Mouse (Mus musculus): ENCODE data around the gene Uggt2.

Gene Uggt2

DNA sequence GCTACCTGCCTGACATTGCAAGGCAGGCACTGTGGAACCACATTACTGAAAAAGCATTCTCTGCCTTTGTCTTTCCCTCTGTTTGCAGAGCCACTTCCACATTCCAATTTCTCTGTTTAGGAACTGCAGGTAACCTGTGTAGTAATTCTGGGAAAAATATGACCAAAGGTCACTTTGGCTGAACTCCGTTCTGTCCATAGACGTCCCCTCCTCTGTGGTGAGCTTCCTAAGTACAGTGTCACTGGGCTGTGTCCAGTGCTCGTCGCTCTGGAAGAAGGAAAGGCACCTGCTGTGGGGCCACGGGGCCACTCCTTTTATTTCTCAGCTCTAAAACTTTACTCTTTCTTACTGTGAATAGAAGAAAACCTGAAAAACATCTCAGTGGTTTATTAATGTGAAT, 118.9 kb downstream of the Uggt2 start:
- DNase-seq = no peak

DNA sequence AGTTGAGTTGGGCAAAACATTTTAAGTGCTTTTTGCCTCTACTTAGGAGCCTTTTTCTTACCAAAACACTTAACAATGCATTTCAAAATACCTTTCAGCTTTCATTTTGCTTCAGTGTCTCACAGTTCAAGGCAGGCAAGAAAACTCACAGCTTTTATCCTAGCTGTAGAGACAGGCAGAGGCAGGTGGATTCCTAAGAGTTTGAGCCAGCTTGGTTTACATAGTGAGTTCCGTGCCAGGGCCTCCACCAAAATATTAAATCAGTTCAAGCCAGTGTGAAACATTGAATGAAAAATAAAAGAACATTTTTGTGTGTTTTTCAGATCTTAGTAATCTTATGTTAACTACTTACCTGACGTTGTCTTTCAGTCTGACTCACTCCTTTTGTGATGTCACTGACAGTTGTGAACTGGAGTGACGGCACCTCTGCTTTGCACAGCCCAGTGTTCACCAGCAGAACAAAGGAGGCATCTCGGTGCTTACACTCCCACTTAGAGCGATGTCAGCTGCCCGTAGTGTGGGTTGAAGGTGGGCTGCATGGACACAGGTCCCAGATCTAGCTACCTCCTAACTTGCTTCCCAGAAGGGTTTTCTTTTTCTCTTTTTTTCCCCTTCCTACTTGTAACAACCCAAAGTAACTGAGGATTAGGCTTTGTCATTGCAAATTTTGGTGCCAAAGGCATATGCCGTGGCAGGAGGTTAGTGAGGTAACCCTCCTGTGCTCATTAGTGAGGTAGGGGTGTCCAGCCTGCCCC, 119.5 kb downstream of the Uggt2 start:
- DNase-seq = no peak

DNA sequence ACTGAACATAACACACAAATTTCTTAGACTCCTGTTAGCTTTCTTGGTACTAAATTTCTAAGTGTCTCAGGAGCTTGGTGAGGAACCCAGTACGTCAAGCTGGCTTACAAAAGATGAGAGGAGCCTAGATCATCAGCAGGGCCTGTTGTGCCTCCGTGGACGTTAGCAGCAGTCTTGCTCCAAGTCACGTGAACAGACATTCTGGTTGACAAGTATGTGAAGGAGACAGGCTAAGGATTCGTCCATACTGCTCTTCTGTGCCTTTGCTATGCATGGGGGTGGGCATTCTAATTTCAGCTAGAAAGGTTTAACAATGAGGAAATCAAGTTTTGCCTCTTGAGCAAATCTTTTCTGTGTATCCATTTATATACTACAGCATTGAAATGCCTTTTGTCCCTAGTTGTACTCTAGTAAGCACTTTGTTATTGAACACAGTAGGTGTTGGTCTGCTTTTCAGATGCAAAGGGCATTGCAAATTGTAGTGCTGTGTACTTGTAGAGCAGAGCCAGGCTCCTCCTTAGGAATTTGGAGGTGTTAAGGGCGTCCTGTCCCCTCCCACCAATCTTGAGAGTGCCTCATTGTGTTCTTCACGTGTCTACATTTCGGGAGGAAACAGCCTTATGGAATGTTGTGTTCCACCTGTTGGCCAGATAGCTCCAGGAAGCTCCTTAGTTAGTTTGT, 122.0 kb downstream of the Uggt2 start:
- DNase-seq = no peak

DNA sequence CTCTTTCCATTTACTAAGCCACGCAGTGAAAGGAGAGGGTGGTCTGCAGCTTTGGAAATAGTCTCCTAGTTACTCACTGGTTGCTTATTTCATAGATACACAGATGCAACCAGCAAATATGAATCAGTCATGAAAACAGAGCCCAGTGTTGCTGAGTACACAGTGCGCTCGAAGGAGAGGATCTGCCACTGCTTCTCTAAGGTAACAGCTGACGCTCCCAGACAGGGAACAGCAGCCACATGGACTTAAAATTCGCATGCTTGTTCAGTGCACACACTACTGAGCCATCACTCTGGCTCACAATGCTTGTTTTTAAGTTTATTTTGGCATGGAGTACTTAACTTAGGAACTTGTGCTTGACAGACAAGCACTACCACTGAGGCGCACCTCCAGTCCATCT, 127.0 kb downstream of the Uggt2 start:
- no peak for DNase-seq

DNA sequence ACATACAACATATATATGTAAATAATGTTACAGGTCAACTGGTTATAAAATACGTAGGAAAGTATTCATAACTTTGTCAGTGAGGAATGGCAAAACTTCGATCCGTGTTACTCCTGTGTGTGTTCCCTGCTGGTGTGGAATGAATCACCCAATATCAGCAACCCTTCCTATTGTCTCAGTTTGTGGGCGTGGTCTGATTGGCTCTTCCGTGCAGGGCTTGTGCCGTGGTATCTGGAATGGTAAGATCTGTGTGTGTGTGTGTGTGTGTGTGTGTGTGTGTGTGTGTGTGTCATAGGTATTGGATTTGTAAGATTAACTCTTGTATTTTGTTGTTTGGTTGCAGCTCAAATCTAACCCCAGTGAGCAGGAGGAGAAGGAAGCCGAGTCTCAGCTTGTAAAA, 131.6 kb downstream of the Uggt2 start:
- no peak for DNase-seq

DNA sequence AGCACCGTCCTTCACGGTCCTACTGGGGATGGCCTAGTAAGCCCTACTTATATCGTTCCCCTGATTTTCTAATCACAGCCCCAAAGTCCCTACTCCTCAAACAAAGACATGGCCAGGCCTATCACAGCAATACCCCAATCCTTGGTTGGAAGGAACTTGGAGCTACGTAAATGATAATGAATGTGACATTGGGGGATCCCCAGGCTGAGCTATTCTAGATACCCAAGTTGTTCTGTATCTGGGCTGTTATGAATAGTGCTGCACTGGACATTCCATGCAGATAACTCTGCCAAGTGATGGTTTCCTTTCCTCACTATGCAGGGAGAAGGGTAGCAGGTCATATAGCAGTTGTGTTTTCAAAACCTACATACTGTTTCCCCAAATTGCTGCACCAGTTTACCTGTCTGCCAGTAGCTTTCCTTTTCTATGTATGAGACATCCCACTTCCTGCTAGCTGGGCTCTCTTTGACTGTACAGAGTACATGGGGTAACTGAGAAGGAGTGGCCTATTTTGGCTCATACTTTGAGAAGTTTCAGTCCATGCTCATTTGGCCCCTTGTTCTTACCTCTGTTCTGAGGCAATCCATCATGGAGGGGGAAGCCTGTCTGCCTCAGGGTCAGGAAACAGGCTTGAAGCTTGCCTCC, 133.8 kb downstream of the Uggt2 start:
- no peak for DNase-seq

DNA sequence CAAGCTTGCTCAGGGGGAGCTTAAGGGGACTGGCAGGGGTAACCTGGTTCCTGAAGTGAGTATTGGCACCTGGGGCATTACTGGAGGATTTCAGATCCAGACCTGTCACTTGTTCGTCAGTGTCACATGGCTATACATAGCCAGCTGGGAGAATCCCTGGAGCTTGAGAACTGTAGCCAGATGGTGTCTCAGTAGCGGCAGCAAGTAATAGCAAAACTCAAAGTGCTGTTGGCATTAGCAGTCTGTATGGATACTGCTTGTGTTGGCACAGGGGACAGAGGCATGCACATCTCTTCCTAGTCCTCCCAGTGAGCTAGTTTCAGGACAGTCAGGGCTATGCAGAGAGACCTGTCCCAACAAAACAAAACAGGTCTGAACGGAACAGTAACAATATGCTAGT, 141.2 kb downstream of the Uggt2 start:
- no peak for DNase-seq

DNA sequence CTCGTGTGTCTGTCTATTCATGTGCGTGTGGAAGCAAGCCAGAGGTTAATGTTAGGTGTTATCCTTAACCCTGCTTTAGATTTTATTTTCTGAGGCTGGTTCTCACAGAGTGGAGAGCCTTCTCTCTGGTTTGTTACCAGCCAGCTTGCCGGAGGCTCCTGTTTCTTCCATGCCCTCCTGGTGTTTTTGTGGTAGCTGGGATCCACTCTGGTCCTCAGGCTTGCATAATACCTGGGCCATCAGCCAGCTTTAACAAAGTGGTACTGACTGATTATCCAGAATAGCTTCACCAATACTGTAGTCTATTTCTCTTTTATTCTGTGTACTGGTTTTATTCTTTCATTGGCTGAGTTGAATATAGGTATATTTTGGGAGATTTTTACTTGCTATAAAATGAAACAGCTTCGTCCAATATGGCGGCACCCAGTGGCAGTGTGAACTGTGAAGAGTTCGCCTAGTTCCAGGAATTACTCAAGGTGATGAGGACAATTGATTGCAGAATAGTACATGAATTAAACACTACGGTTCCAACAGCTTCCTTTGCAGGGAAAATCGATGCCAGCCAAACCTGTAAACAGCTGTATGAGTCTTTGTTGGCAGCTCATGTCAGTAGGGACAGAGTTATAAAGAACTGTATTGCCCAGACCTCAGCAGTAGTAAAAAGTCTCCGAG, 147.2 kb downstream of the Uggt2 start:
- no peak for DNase-seq

DNA sequence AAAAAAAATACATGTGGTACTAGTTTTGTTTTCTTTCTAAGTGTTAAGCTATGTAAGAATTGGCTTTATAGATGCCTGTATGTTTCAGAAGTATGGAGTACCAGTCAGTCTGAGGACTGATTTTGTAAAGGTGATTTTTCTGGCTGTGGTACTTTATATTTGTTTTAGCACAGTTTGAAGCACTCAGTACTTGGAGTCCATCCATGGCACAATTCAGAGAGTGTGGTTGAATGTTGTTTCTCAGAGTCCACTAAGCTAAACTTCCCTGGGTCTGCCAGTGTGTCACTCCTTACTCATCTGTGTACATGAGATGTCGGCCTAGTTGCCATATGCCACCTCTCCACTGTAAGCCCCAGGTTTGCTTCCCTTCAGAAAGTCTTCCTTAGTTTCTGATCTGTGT, 150.4 kb downstream of the Uggt2 start:
- DNase-seq = no peak

DNA sequence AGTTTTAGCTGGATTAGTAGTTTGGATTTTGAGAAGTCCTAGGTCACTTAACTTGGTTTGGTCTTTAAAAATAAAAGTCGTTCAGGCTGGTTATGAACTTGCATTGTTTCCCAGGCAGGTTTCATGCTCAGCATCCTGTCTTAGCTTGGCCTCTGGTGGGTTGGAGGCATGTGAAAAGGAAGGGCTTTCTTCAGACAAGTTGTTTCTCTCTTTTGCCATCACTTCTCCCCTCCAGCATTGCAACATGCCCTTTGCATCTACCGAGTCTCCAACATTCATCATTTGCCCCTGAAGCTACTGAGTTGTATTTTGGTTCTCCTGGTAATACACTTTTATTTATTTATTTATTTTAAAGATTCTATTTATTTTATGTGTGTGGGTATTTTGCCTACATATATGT, 154.5 kb downstream of the Uggt2 start:
- DNase-seq = no peak

DNA sequence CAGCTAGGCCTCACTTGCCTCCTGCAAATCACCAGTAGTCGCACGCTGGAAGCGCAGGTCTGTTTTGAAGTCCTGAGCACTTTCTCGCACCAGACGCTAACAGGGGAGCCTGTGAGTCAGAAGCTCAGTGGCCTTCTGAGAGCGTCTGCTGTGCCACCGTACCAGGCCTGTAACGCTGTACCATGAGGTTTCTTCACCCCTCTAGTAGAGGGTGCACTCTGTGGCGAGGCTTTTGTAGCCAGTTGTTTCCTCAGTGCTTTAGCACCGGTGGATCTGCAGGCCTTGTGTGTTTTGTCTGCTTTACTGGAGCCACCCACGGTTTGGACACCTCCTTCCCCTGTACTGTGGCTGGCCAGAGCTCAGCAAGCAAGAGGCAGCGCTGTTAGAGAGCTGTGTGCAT, 157.2 kb downstream of the Uggt2 start:
- no peak for DNase-seq

DNA sequence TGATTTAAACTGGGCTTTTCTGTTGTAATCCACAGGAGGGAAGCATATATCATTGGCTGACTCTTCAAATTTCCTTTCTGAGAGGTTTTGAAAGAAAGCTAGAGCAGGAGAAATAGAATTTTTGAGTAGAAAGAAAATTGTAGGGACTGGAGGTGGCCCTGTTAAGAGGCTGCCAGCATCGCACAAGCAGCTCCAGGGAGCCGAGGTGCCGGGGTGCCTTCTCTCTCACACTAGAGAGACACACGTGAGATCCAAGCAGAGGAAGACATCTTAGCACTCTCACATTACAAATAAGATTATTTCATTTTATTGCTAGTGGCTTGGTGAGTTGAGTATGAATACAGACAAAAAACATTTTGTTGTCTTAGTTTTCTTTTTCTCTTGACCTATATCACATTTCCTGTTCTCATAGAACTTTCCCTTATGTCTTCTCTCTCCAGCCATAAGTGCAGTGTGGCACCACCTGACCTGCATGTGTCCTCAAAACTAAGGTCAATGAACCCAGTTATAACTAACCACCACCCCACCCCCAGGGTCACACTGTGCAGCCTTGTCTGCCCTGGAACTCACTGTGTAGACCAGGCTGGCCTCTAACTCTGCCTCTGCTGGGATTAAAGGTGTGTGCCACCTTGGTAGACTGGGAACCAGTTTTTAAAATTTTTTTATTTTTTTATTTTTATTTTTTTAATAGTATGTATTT, 158.3 kb downstream of the Uggt2 start:
- DNase-seq = no peak

DNA sequence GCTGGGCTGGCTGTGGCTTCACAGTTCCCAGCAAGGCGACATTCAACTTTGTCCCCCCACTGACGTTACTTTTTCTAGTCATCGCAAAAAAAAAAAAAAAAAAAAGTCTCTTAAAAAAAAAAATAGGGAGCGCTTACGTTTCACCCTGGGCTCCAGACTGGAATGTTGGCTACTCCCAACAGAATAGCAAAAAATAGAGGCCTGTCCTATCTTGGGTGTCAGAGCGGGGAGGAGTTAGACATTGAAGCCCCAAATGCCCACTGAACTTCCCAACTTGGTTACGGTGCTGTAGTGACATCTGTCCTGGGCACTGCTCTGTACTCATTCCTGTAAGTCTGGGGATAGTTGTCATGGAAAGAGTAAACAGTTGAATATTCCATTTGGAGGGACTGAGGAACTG, 160.7 kb downstream of the Uggt2 start:
- DNase-seq = no peak

DNA sequence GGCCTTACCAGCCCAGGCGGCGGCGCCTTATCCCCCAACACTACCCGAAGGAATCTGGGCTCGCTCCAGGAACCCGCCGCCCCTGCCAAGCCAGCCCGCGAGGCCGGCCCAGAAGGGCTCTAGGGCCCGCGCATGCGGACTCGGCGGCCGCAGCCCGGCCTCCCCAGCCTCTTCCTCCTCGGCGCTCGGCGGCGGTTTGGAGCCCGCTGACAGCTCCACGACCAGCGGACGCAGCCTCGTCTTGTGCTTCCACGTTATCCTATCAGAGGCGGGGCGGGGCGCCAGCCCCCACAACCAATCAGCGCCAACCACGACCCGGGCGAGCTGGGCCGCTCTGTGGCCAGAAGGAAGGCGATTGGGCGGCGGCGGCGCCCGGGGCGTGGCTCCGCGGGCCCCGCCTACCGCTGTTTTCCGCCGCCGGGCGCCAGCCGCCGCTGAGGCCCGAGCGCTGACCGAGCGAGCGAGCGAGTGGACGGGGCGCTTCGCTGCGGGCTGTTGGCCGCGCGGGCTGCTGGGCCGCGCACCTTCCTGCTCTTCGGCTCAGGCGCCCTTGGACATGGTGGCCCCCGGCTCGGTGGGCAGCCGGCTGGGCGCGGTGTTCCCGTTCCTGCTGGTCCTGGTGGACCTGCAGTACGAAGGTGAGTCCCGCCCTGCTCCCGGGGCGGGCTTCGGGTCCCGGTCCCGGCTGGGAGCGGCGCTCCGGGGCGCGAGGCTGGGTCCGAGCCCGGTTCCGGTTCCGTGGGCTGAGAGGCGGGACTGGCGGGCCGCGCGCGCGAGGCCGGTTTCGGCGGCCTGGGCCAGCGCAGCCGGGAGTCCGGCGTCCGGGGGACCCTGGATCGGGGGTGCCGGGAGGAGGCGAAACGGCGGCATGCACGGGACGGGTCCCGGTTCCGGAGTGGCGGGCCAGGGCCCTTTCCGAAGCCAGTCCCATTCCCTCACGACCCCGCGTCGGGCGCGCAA, 161.4 kb downstream of the Uggt2 start, which contains the start of gene Dnajc3:
Gene Dnajc3 (plus strand): TSS at position 444 of the 960 bp plus-strand sequence.
- DNase-seq = peak; percentile 99

DNA sequence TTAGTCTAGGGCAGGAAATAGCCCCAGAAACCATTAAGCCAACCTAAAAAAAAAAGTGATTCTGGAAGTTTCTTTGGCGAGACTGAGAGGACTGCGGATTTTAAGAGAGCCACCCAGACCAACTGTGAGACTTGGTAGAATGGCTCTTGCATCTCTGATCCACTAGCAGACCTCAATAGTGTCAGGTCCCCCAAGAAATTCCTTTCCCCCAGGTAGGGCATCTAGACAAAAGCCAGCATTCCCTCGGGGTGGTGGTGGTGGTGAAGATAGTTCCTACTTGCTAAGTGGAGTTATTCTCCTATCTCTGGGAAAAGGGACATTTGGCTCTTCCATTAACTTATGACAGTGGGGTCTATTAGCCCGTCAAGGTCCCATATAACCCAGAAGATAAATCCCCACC, 162.3 kb downstream of the Uggt2 start:
- DNase-seq = no peak

DNA sequence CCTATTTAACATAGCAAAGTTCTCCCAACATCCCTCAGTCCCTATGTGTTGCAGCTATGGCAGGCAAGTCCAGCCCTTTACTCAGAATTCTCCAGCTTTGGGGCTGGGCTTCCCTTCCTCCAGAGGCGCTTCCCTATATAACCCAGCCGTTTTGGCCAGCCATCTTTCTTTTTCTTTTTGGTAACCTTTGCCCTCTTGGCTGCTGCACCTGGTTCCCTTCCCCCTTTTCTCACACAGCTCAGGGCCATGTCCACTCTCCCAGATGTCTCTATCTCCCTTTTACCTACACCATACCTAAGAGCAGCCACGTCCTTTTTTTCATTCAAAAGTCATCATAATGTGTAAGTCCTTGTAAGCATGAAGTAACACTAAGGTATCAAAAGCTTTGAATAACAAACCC, 163.0 kb downstream of the Uggt2 start:
- no peak for DNase-seq
